Mouse (Mus musculus): Measurements from ENCODE around the gene Trpm5. TPM values are rescaled to one million over a fixed set of nuclear protein-coding genes. Genes with fewer than 3 reads are reported as not detected.

Gene Trpm5
- polyA plus RNA-seq, 1 experiment from 2014 or later = 0.64 TPM

DNA sequence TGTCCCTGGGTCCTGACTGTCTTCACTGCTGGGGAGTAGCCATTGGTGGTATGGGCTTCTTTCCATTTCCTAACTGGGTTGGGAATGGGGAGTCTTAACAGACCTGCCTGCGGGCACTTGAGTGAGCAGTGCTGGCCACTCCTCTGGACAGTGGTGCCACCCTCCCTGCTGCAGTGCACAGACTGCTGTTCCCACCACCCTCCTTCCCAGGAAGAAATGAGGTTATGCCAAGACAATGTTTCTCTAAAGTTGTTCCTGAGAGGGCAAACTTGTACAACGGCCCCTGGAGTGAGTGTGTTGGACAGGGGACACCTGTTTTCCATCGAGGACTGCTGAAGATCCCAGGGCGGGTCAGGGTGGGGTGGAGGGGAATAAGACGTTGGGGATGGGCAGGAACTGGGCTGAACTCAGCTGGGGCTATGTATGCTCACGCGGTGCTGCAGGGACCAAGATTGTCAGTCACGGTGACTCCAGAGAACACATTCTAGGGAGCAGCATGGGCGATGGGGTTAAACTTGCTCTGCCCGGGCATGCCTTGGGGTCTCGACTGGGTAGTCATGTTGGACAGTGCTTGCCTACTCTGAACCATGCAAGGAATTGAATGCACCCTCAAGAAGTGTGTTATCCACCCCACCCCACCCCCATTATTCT, 40.4 kb downstream of the Trpm5 start:
- WGBS = 72% methylated on average over 11 of the region's 11 CpGs
- no peaks in the 10 kb centered on the region for H3K9me3 ChIP-seq (ENCODE audit: control insufficient read depth, low read length)
- H3K9ac ChIP-seq (ENCODE audit: low read length) = peak overlapping the region; percentile 82
- DNase-seq (ENCODE audit: low spot score) = no peak
- H3K27me3 ChIP-seq (ENCODE audit: control insufficient read depth, insufficient read depth, low read length) = no peaks in the 10 kb centered on the region
- H3K36me3 ChIP-seq (ENCODE audit: control insufficient read depth, insufficient read depth, low read length) = no peaks in the 10 kb centered on the region
- no peak overlapping the region for H3K27ac ChIP-seq (ENCODE audit: low read depth, low read length)
- peaks cover 15% of the 10 kb centered on the region for H3K4me1 ChIP-seq (replicated peaks; ENCODE audit: control insufficient read depth, insufficient read depth, low read length)
- no peak for ATAC-seq (replicated peaks; ENCODE audit: low FRiP score)
- H3K4me2 ChIP-seq (ENCODE audit: low read depth, low read length, severe bottlenecking) = peak overlapping the region; percentile 88
- H3K4me3 ChIP-seq (ENCODE audit: low read depth, low read length) = peak overlapping the region; percentile 64

DNA sequence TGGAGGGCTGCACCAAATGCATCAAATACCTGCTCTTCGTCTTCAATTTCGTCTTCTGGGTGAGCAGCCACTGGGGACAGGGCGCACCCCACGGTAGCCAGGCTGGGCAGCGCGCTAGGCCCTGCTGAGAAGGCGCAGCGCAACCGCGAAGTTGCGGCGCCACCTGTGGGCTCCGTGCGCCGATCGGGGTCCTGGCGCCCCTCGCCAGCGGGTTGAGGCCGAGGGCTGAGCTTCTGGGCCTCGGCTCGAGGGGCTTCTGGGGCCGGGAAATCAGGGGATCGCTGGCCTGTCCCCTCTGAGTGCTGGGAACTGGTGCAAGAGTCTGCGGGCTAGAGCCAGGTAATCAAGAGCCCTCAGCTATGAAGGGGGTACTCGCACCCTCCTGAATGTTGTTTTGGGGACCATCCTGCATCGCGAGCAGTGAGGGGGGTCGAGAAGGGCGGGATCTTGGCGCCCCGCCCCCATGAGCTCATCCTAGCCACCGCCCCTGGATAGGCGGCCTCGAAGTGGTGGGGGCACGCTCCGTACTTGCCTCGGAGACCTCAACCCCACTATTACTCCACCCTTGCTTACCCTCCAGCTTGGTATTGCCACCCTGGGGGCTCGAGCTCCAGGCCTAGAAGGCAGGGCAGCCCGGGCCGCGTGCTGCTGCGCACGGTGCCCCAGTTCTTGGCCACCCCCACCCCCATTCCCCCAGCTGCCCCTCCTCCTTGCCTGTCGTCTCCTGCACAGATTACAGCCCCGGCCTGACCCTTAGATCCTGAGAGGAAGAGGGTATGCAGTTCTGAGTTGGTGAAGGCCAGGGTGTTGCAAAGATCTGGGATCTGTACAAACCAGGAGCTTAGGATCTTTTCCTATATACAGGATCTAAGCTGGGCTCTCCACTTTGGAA, 41.2 kb downstream of the Trpm5 start:
- peak overlapping the region; percentile 88 for H3K4me2 ChIP-seq (ENCODE audit: low read depth, low read length, severe bottlenecking)
- no peaks in the 10 kb centered on the region for H3K27me3 ChIP-seq (ENCODE audit: control insufficient read depth, insufficient read depth, low read length)
- DNase-seq (ENCODE audit: low spot score) (peak; percentile 80), ATAC-seq (replicated peaks; ENCODE audit: low FRiP score) (peak; percentile 79)
- WGBS = under 1% methylated on average over 43 of the region's 46 CpGs
- H3K9me3 ChIP-seq (ENCODE audit: control insufficient read depth, low read length) = no peaks in the 10 kb centered on the region
- H3K36me3 ChIP-seq (ENCODE audit: control insufficient read depth, insufficient read depth, low read length) = no peaks in the 10 kb centered on the region
- peaks cover 15% of the 10 kb centered on the region for H3K4me1 ChIP-seq (replicated peaks; ENCODE audit: control insufficient read depth, insufficient read depth, low read length)
- H3K4me3 ChIP-seq (ENCODE audit: low read depth, low read length) = peak overlapping the region; percentile 64
- peak overlapping the region; percentile 20; the same call in 1 of the 2 replicates for H3K27ac ChIP-seq (ENCODE audit: low read depth, low read length)
- H3K9ac ChIP-seq (ENCODE audit: low read length) = peak overlapping the region; percentile 82

DNA sequence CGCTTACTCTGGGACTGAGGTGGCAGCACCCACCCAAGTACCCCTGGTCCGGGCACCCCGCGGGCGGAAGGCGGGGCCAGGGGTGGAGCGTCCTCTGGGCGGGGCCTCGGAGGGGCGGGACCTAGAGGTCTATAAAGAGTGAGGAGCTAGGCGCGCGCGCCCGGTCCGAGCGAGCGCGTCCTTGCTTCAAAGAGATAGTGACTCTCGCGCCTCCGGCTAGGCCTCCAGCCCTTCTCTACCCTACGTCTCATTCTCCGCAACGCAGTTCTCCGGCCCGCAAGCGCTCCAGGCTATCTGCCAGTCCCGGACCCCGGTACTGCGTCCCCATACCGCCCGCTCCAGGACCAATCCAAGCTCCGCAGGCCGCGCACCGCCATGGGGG, 41.8 kb downstream of the Trpm5 start, which contains the start of gene Cd81:
Gene Cd81 (plus strand): TSS at position 114 of the 382 bp plus-strand sequence.
- Histone ChIP-seq H3K27me3 (ENCODE audit: control insufficient read depth, insufficient read depth, low read length) (no peaks in the 10 kb centered on the region), H3K9ac (ENCODE audit: low read length) (peak within 1 kb of the TSS; percentile 82), H3K36me3 (ENCODE audit: control insufficient read depth, insufficient read depth, low read length) (no peaks in the 10 kb centered on the region), H3K27ac (ENCODE audit: low read depth, low read length) (peak within 1 kb of the TSS; percentile 20; the same call in 1 of the 2 replicates), H3K4me2 (ENCODE audit: low read depth, low read length, severe bottlenecking) (peak within 1 kb of the TSS; percentile 88), H3K9me3 (ENCODE audit: control insufficient read depth, low read length) (no peaks in the 10 kb centered on the region), H3K4me3 (ENCODE audit: low read depth, low read length) (peak within 1 kb of the TSS; percentile 64), H3K4me1 (replicated peaks; ENCODE audit: control insufficient read depth, insufficient read depth, low read length) (peaks cover 15% of the 10 kb centered on the region)
- WGBS = under 1% methylated on average over 37 of the region's 37 CpGs
- peak; percentile 80 for ATAC-seq (replicated peaks; ENCODE audit: low FRiP score)
- DNase-seq (ENCODE audit: low spot score) = peak; percentile 91

DNA sequence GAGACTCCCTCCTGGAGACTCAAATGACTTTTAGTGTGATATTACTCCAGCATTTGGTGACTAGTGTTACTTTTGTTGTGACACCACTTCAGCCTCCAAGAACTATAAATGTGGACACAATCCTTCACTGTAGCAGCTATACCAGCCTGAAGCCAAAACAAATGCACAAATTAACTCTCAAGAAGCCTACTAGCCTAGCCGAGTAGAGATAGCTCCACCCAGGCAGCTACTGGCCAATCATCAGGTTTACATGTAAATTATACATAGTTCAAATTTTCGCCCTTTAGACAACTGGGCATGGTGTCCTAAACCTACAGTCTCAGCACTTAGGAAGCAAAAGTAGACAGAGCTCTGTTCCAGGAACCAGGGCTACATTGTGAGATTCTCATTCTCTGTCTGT, 43.1 kb downstream of the Trpm5 start:
- no peak for DNase-seq (ENCODE audit: low spot score)
- no peak overlapping the region for H3K9ac ChIP-seq (ENCODE audit: low read length)
- ATAC-seq (replicated peaks; ENCODE audit: low FRiP score) = no peak
- H3K4me1 ChIP-seq (replicated peaks; ENCODE audit: control insufficient read depth, insufficient read depth, low read length) = peaks cover 15% of the 10 kb centered on the region
- no peaks in the 10 kb centered on the region for H3K36me3 ChIP-seq (ENCODE audit: control insufficient read depth, insufficient read depth, low read length)
- WGBS = 54% methylated on average over 2 of the region's 2 CpGs
- no peaks in the 10 kb centered on the region for H3K27me3 ChIP-seq (ENCODE audit: control insufficient read depth, insufficient read depth, low read length)
- no peak overlapping the region for H3K4me2 ChIP-seq (ENCODE audit: low read depth, low read length, severe bottlenecking)
- H3K27ac ChIP-seq (ENCODE audit: low read depth, low read length) = no peak overlapping the region
- H3K4me3 ChIP-seq (ENCODE audit: low read depth, low read length) = no peak overlapping the region
- H3K9me3 ChIP-seq (ENCODE audit: control insufficient read depth, low read length) = no peaks in the 10 kb centered on the region

DNA sequence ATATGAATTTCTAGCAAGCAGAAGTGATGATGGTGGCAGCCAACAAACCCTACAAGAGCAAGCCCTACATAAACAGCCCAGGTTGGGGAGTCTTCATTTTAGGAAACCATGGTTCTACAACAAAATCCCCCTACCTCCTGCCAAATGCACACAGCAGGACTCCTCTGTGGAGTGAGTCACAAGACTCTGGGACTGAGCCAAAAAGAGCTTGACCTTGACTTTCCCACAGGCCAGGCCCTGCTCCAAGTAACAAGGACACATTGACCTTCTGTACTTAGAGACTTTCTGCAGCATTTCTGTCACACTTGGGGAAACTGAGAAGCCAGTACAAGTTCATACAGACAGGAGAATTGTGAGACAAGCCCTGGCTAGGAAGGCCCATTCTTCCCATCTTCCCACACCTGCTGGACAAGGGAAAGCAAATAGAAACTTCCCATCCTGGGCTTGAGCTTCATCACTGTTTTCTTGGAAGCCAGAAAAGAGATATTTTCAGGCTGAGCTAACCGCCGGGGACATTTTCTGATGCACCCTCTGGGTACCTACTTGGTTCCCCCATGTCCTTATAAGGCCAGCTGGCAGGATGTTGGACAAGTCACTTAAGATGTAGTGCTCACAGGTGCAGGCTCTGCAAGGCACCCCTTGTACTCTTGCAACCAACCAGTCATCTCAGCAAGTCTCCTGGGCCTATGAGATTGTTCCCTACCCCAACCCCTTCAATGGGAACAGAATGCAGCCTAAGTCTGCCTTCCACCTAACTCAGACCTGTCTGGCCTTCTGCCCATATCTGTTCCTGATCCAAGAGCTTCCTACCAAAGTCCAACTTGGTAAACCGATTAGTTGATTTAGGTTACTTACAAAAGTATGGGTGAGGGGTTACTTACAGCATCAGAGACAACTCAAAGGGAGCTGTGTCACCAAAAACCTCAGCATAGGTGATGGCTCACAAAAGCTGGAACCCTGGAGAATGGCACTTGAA, 44.3 kb downstream of the Trpm5 start:
- ATAC-seq (replicated peaks; ENCODE audit: low FRiP score) (no peak), DNase-seq (ENCODE audit: low spot score) (no peak)
- Histone ChIP-seq H3K4me1 (replicated peaks; ENCODE audit: control insufficient read depth, insufficient read depth, low read length) (peaks cover 15% of the 10 kb centered on the region), H3K36me3 (ENCODE audit: control insufficient read depth, insufficient read depth, low read length) (no peaks in the 10 kb centered on the region), H3K27me3 (ENCODE audit: control insufficient read depth, insufficient read depth, low read length) (no peaks in the 10 kb centered on the region), H3K4me2 (ENCODE audit: low read depth, low read length, severe bottlenecking) (no peak overlapping the region), H3K9me3 (ENCODE audit: control insufficient read depth, low read length) (no peaks in the 10 kb centered on the region), H3K27ac (ENCODE audit: low read depth, low read length) (no peak overlapping the region), H3K4me3 (ENCODE audit: low read depth, low read length) (no peak overlapping the region), H3K9ac (ENCODE audit: low read length) (no peak overlapping the region)
- WGBS = 95% methylated on average over 3 of the region's 3 CpGs

DNA sequence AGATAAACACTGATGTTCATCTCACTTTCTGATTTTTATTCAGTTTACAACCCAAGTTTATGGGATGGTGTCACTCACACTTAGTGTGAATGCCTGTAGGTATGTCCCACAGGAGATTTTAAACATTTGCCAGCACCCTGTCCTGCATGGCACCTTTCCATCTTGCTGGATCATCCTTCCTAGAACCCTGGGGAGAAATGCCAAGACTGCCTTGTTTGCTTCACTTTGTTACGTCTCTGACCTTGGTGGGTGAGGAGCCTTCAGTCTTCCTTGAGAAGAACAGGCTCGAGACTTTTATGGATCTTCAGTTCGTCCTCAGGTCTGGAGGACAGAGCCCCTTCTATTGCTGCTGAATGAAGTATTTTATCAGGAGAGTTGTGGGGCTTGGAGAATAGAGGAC, 45.1 kb downstream of the Trpm5 start:
- 90% methylated on average over 3 of the region's 3 CpGs for WGBS
- no peak overlapping the region for H3K27ac ChIP-seq (ENCODE audit: low read depth, low read length)
- H3K4me2 ChIP-seq (ENCODE audit: low read depth, low read length, severe bottlenecking) = no peak overlapping the region
- no peak overlapping the region for H3K9ac ChIP-seq (ENCODE audit: low read length)
- no peak for ATAC-seq (replicated peaks; ENCODE audit: low FRiP score)
- H3K4me3 ChIP-seq (ENCODE audit: low read depth, low read length) = no peak overlapping the region
- no peaks in the 10 kb centered on the region for H3K9me3 ChIP-seq (ENCODE audit: control insufficient read depth, low read length)
- no peaks in the 10 kb centered on the region for H3K36me3 ChIP-seq (ENCODE audit: control insufficient read depth, insufficient read depth, low read length)
- DNase-seq (ENCODE audit: low spot score) = no peak
- H3K27me3 ChIP-seq (ENCODE audit: control insufficient read depth, insufficient read depth, low read length) = no peaks in the 10 kb centered on the region
- peaks cover 8% of the 10 kb centered on the region; the same call in 1 of the 2 replicates for H3K4me1 ChIP-seq (replicated peaks; ENCODE audit: control insufficient read depth, insufficient read depth, low read length)

DNA sequence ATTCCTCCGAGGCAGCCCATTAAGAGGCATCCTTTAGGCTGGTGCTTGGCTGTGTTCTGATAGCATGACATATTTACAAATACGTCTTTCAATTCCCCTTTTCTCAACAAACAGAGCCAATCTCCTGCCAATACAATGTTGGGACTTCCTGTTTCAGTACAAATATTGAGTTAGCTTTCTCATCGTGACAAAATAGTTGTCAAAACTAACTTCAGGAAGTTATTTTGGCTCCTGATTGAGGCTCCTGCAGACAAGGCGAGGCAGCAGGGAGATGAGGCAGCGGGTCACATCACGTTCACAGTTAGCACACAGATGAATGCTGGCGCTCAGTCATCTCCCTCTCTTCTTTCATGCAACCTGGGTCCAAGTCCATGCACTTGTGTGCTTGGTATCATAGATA, 48.1 kb downstream of the Trpm5 start:
- no peak for ATAC-seq (replicated peaks; ENCODE audit: low FRiP score)
- no peaks in the 10 kb centered on the region for H3K9me3 ChIP-seq (ENCODE audit: control insufficient read depth, low read length)

DNA sequence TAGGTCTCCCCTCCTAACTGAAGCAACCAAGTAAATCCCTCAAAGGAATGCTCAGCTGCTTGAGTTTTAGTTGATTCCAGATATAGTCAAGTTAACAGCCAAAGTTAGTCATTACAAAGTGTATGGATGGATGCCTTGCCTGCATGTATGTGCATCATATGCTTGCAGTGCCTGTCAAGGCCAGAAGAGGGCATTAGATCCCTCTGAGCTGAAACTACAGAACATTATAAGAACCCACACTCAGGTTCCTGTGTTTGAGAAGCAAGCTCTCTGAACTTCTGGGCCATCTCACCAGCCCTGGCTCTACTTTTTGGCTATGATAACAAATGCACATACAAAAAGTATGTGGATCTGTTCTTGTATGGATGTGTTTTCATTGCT, 49.6 kb downstream of the Trpm5 start:
- ATAC-seq (replicated peaks; ENCODE audit: low FRiP score) (no peak), DNase-seq (ENCODE audit: low spot score) (no peak)
- Histone ChIP-seq H3K27me3 (ENCODE audit: control insufficient read depth, insufficient read depth, low read length) (no peaks in the 10 kb centered on the region), H3K4me3 (ENCODE audit: low read depth, low read length) (no peak overlapping the region), H3K4me2 (ENCODE audit: low read depth, low read length, severe bottlenecking) (no peak overlapping the region), H3K4me1 (replicated peaks; ENCODE audit: control insufficient read depth, insufficient read depth, low read length) (no peaks in the 10 kb centered on the region), H3K27ac (ENCODE audit: low read depth, low read length) (no peak overlapping the region), H3K9me3 (ENCODE audit: control insufficient read depth, low read length) (no peaks in the 10 kb centered on the region), H3K36me3 (ENCODE audit: control insufficient read depth, insufficient read depth, low read length) (no peaks in the 10 kb centered on the region), H3K9ac (ENCODE audit: low read length) (no peak overlapping the region)

More for the DNA sequence above, 48.1 kb downstream of the Trpm5 start:
- 84% methylated on average over 7 of the region's 7 CpGs for WGBS
- no peaks in the 10 kb centered on the region for H3K27me3 ChIP-seq (ENCODE audit: control insufficient read depth, insufficient read depth, low read length)
- no peak overlapping the region for H3K9ac ChIP-seq (ENCODE audit: low read length)
- H3K4me2 ChIP-seq (ENCODE audit: low read depth, low read length, severe bottlenecking) = no peak overlapping the region
- no peaks in the 10 kb centered on the region for H3K36me3 ChIP-seq (ENCODE audit: control insufficient read depth, insufficient read depth, low read length)
- no peak overlapping the region for H3K4me3 ChIP-seq (ENCODE audit: low read depth, low read length)
- no peak overlapping the region for H3K27ac ChIP-seq (ENCODE audit: low read depth, low read length)
- DNase-seq (ENCODE audit: low spot score) = no peak
- H3K4me1 ChIP-seq (replicated peaks; ENCODE audit: control insufficient read depth, insufficient read depth, low read length) = no peaks in the 10 kb centered on the region
